Mouse (Mus musculus): ENCODE results near the gene Isoc2b. TPM values are rescaled to one million over a fixed set of nuclear protein-coding genes. Genes with fewer than 3 reads are reported as not detected.

The Isoc2b gene
- polyA plus RNA-seq (2014; fragmentation: Illumina TruSeq; extraction: RNeasy Lipid Tissue Mini Kit (QIAGEN cat#74804); ENCODE audit: low read depth, low replicate concordance): 5.4 TPM

DNA sequence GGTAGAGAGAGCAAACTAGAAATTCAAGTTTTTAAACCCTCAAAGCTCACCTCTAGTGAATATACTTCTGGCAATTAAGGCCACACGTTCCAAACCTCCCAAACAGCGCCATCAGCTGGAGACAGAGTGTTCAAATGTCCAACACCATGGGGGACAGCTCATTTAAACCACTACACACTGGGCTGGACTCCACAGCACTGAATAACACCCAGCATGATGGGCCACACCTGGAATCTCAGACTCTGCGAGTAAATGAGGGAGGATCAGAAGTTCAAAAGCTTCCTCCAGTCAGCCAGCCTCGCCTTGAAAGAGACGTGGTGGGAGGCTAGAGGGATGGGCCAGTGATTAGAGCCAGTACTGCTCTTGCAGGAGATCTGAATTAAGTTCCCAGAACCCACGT lies at the start of gene Isoc2b:
Gene Isoc2b (minus strand): TSS at position 126 of the 400 bp plus-strand sequence.

DNA sequence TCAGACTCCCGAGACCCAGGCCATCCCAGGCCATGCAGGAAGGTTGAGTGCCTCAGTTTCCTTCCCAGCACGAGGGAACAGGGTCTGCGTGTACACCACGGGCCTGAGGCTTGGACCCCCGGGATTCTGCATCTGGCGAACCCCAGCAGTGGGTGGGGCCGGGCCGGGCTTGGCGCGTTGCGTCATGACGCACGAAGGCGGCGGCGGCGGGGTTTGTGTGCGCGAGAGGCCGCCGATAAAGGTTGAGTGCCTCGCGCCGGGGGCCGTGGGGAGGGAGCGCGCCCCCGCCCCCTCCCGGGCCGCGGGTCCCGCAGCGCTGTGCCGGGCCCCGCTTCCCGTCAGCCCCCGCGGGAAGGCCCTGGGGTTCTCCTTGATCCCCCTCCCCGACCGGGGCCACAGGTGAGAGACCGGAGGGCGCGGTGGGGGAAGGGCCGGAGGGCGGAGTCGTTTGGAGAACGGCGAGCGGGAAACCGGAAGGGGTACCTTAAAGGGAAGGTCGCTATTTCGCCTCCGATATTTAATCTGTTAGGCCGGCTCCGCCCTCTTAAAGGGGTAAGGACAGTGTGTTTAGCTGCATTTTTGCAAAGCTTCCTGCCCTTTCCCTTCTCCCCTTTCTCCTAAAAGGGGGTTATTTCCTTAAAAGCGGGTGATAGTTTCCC lies 45.1 kb upstream of the Isoc2b start, which contains the start of gene Zfp628:
Gene Zfp628 (plus strand): TSS at position 211 of the 659 bp plus-strand sequence.

DNA sequence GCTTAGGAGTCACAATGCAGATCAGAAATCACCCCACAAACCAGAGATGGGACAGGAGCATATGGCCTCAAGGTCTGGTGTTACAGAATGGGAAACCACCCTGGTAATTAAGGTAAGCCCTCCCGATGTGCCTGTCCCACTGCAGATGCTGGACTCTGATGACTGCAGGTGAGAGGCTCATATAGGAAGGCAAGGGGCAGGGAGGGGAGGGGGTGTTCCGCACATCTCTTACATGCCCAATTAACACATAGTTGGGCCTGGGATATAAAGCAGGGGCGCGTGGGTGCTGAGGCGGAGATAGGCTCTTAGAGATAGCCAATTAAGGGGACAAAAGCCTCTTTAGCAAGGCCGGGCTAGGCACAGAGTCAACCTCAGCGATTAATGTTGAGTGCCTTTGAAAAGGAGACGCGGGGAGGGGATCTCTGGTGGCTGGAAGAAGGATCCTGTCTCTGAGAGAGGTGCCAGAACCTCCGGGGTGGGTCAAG lies 36.5 kb upstream of the Isoc2b start, which contains the start of gene Gm36210:
Gene Gm36210 (minus strand): TSS at position 51 of the 485 bp plus-strand sequence.

DNA sequence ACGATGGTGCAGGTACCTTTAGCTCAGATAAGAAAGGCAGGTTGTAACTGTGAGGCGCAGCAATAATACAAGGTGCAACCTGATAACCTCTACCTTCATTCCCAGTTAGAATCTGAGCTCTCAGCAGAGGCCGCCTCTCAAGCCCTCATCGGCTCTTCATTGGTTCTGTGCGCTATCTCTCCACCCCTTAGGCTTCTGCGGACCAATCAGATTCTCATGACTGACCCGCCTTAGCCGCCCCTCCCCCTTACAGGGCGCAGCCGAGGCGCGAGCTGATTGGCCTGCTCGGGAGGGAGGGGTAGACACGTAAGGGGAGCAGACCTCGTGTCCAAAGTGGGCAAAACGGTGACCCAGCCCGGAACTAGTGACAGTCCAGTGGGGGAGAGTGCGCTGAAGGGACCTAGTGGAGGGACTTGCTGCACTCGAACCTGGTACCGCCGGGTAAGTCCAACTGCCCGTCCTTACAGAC lies 6.7 kb upstream of the Isoc2b start, which contains the start of gene Isoc2a:
Gene Isoc2a (plus strand): TSS at position 401 of the 469 bp plus-strand sequence.

DNA sequence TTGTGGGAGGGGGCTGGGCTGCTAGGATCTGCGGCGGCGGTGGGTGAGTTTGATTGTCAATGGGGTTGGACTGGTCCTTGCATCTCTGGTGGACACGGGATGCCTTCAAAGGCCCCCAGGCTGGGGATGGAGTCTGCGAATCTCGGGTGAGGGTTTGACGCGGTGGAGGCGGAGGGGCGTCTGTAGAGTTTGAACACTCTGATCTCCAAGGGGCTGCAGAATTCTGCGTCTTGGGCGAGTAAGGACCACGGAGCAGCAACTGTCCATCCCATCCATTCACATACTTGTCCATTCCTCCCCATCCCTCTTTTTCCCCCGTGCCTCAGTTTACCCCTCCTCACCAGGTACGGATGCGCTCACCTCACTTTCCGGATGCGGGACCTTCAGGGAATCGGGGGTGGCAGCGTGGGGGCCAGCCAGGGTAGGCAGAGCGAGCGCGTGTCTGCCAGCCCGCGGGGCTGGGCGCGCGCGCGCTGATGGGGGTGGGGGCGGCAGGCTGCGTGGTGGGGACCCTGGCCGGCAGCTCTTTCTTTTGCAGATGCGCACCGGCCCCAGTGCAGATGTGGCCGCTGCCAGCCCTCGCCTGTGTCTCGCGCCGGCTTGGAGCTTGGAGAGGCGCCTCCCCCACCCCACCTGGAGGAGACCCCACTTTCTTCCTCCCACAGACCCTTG lies 25.7 kb downstream of the Isoc2b start, which contains the start of gene Shisa7:
Gene Shisa7 (minus strand): TSS at position 452 of the 672 bp plus-strand sequence.

DNA sequence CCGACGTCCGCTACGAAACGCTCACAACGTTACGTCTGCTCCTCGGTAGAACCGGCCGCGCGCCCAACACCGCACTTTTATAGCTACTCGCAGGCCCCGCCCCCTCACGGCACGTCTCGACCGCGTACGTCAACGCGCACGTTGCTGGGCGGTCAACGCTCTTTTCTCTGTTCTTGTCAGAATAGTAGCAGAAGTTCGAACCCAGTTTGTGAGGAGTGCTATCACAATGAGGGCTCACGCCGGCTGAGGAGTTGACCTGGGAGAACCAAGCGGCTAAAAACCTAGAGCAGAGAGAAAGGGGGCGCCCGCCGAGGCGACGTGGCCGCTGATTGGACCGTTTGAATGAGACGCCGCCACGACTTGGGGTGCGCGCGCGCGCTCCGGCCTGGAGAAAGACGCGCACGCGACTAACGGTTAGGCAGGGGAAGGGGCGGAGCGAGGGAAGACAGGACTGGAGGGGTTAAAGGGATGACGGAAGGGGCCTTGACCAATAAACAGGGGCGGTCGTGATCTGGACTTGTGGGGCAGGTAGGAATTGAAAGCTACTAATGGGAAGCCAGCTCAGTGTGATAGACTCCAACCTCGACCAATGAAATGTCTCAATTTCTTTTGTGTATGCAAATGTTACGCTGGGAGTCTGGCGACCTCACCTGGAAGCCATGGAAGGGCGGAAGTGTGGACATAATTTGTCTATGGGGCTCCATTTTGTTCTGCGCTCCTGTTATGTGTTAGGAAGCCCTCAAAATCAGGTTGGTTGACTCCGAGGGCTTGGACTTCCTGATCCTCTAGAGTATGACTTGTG lies 57.6 kb downstream of the Isoc2b start, which contains the start of gene Ube2s:
Gene Ube2s (minus strand): TSS at position 288 of the 802 bp plus-strand sequence.

Other genes with a start within 250 kb of the Isoc2b start
- gene Tmem86b, start 238.8 kb downstream of the Isoc2b start, polyA plus RNA-seq (2014; fragmentation: Illumina TruSeq; extraction: RNeasy Lipid Tissue Mini Kit (QIAGEN cat#74804); ENCODE audit: low read depth, low replicate concordance): 34.6 TPM
- gene Ppp6r1, start 211.2 kb downstream of the Isoc2b start, polyA plus RNA-seq (2014; fragmentation: Illumina TruSeq; extraction: RNeasy Lipid Tissue Mini Kit (QIAGEN cat#74804); ENCODE audit: low read depth, low replicate concordance): 10.9 TPM
- 0.87 TPM for gene Hspbp1, start 185.2 kb downstream of the Isoc2b start, polyA plus RNA-seq (2014; fragmentation: Illumina TruSeq; extraction: RNeasy Lipid Tissue Mini Kit (QIAGEN cat#74804); ENCODE audit: low read depth, low replicate concordance)
- gene Brsk1, start 179.7 kb downstream of the Isoc2b start, polyA plus RNA-seq (2014; fragmentation: Illumina TruSeq; extraction: RNeasy Lipid Tissue Mini Kit (QIAGEN cat#74804); ENCODE audit: low read depth, low replicate concordance): not detected
- not detected for gene Tmem150b, start 145.0 kb downstream of the Isoc2b start, polyA plus RNA-seq (2014; fragmentation: Illumina TruSeq; extraction: RNeasy Lipid Tissue Mini Kit (QIAGEN cat#74804); ENCODE audit: low read depth, low replicate concordance)
- gene Kmt5c, start 130.1 kb downstream of the Isoc2b start, polyA plus RNA-seq (2014; fragmentation: Illumina TruSeq; extraction: RNeasy Lipid Tissue Mini Kit (QIAGEN cat#74804); ENCODE audit: low read depth, low replicate concordance): 1.4 TPM
- gene Cox6b2, start 117.2 kb downstream of the Isoc2b start, polyA plus RNA-seq (2014; fragmentation: Illumina TruSeq; extraction: RNeasy Lipid Tissue Mini Kit (QIAGEN cat#74804); ENCODE audit: low read depth, low replicate concordance): not detected
- not detected for gene Fam71e2, start 99.0 kb downstream of the Isoc2b start, polyA plus RNA-seq (2014; fragmentation: Illumina TruSeq; extraction: RNeasy Lipid Tissue Mini Kit (QIAGEN cat#74804); ENCODE audit: low read depth, low replicate concordance)
- gene Il11, start 87.4 kb downstream of the Isoc2b start, polyA plus RNA-seq (2014; fragmentation: Illumina TruSeq; extraction: RNeasy Lipid Tissue Mini Kit (QIAGEN cat#74804); ENCODE audit: low read depth, low replicate concordance): not detected
- gene Tmem190, start 87.3 kb downstream of the Isoc2b start, polyA plus RNA-seq (2014; fragmentation: Illumina TruSeq; extraction: RNeasy Lipid Tissue Mini Kit (QIAGEN cat#74804); ENCODE audit: low read depth, low replicate concordance): not detected
- gene Tmem238, start 80.6 kb downstream of the Isoc2b start, polyA plus RNA-seq (2014; fragmentation: Illumina TruSeq; extraction: RNeasy Lipid Tissue Mini Kit (QIAGEN cat#74804); ENCODE audit: low read depth, low replicate concordance): 1.1 TPM
- gene Rpl28, start 77.4 kb downstream of the Isoc2b start, polyA plus RNA-seq (2014; fragmentation: Illumina TruSeq; extraction: RNeasy Lipid Tissue Mini Kit (QIAGEN cat#74804); ENCODE audit: low read depth, low replicate concordance): 18.8 TPM
- gene Ube2s, start 57.7 kb downstream of the Isoc2b start, polyA plus RNA-seq (2014; fragmentation: Illumina TruSeq; extraction: RNeasy Lipid Tissue Mini Kit (QIAGEN cat#74804); ENCODE audit: low read depth, low replicate concordance): 4.7 TPM
- gene Shisa7, start 25.6 kb downstream of the Isoc2b start, polyA plus RNA-seq (2014; fragmentation: Illumina TruSeq; extraction: RNeasy Lipid Tissue Mini Kit (QIAGEN cat#74804); ENCODE audit: low read depth, low replicate concordance): not detected
- 4.8 TPM for gene Isoc2a, start 6.9 kb upstream of the Isoc2b start, polyA plus RNA-seq (2014; fragmentation: Illumina TruSeq; extraction: RNeasy Lipid Tissue Mini Kit (QIAGEN cat#74804); ENCODE audit: low read depth, low replicate concordance)
- gene Gm36210, start 36.3 kb upstream of the Isoc2b start, polyA plus RNA-seq (2014; fragmentation: Illumina TruSeq; extraction: RNeasy Lipid Tissue Mini Kit (QIAGEN cat#74804); ENCODE audit: low read depth, low replicate concordance): not detected
- not detected for gene Zfp628, start 45.0 kb upstream of the Isoc2b start, polyA plus RNA-seq (2014; fragmentation: Illumina TruSeq; extraction: RNeasy Lipid Tissue Mini Kit (QIAGEN cat#74804); ENCODE audit: low read depth, low replicate concordance)
- gene Nat14, start 51.8 kb upstream of the Isoc2b start, polyA plus RNA-seq (2014; fragmentation: Illumina TruSeq; extraction: RNeasy Lipid Tissue Mini Kit (QIAGEN cat#74804); ENCODE audit: low read depth, low replicate concordance): not detected
- gene Ssc5d, start 55.5 kb upstream of the Isoc2b start, polyA plus RNA-seq (2014; fragmentation: Illumina TruSeq; extraction: RNeasy Lipid Tissue Mini Kit (QIAGEN cat#74804); ENCODE audit: low read depth, low replicate concordance): not detected
- gene Sbk2, start 94.1 kb upstream of the Isoc2b start, polyA plus RNA-seq (2014; fragmentation: Illumina TruSeq; extraction: RNeasy Lipid Tissue Mini Kit (QIAGEN cat#74804); ENCODE audit: low read depth, low replicate concordance): not detected
- not detected for gene Sbk3, start 100.9 kb upstream of the Isoc2b start, polyA plus RNA-seq (2014; fragmentation: Illumina TruSeq; extraction: RNeasy Lipid Tissue Mini Kit (QIAGEN cat#74804); ENCODE audit: low read depth, low replicate concordance)
- gene Zfp579, start 125.9 kb upstream of the Isoc2b start, polyA plus RNA-seq (2014; fragmentation: Illumina TruSeq; extraction: RNeasy Lipid Tissue Mini Kit (QIAGEN cat#74804); ENCODE audit: low read depth, low replicate concordance): 6.3 TPM
- gene Zfp524, start 144.2 kb upstream of the Isoc2b start, polyA plus RNA-seq (2014; fragmentation: Illumina TruSeq; extraction: RNeasy Lipid Tissue Mini Kit (QIAGEN cat#74804); ENCODE audit: low read depth, low replicate concordance): 0.58 TPM
- 7.7 TPM for gene Fiz1, start 144.4 kb upstream of the Isoc2b start, polyA plus RNA-seq (2014; fragmentation: Illumina TruSeq; extraction: RNeasy Lipid Tissue Mini Kit (QIAGEN cat#74804); ENCODE audit: low read depth, low replicate concordance)
- gene Gm44973, start 145.2 kb upstream of the Isoc2b start, polyA plus RNA-seq (2014; fragmentation: Illumina TruSeq; extraction: RNeasy Lipid Tissue Mini Kit (QIAGEN cat#74804); ENCODE audit: low read depth, low replicate concordance): not detected
- gene Zfp865, start 150.1 kb upstream of the Isoc2b start, polyA plus RNA-seq (2014; fragmentation: Illumina TruSeq; extraction: RNeasy Lipid Tissue Mini Kit (QIAGEN cat#74804); ENCODE audit: low read depth, low replicate concordance): 2.7 TPM
- gene Ccdc106, start 150.3 kb upstream of the Isoc2b start, polyA plus RNA-seq (2014; fragmentation: Illumina TruSeq; extraction: RNeasy Lipid Tissue Mini Kit (QIAGEN cat#74804); ENCODE audit: low read depth, low replicate concordance): not detected
- gene 4632433K11Rik, start 163.9 kb upstream of the Isoc2b start, polyA plus RNA-seq (2014; fragmentation: Illumina TruSeq; extraction: RNeasy Lipid Tissue Mini Kit (QIAGEN cat#74804); ENCODE audit: low read depth, low replicate concordance): 0.85 TPM
- 1.9 TPM for gene Zfp784, start 168.2 kb upstream of the Isoc2b start, polyA plus RNA-seq (2014; fragmentation: Illumina TruSeq; extraction: RNeasy Lipid Tissue Mini Kit (QIAGEN cat#74804); ENCODE audit: low read depth, low replicate concordance)
- not detected for gene Zfp580, start 181.3 kb upstream of the Isoc2b start, polyA plus RNA-seq (2014; fragmentation: Illumina TruSeq; extraction: RNeasy Lipid Tissue Mini Kit (QIAGEN cat#74804); ENCODE audit: low read depth, low replicate concordance)
- gene U2af2, start 191.9 kb upstream of the Isoc2b start, polyA plus RNA-seq (2014; fragmentation: Illumina TruSeq; extraction: RNeasy Lipid Tissue Mini Kit (QIAGEN cat#74804); ENCODE audit: low read depth, low replicate concordance): 9.5 TPM
- 4.5 TPM for gene Epn1, start 210.0 kb upstream of the Isoc2b start, polyA plus RNA-seq (2014; fragmentation: Illumina TruSeq; extraction: RNeasy Lipid Tissue Mini Kit (QIAGEN cat#74804); ENCODE audit: low read depth, low replicate concordance)
- not detected for gene Rfpl4, start 246.7 kb upstream of the Isoc2b start, polyA plus RNA-seq (2014; fragmentation: Illumina TruSeq; extraction: RNeasy Lipid Tissue Mini Kit (QIAGEN cat#74804); ENCODE audit: low read depth, low replicate concordance)